Mouse (Mus musculus) Patski (cell line): ENCODE data around the gene Fzr1. TPM values are rescaled to one million over a fixed set of nuclear protein-coding genes. Genes with fewer than 3 reads are reported as not detected.

Experiments
- ATAC-seq: fragments of 100-300 bp; one replicate; pipeline ENCODE4 v1.8.0; 2021
- CTCF ChIA-PET: fragments of 350-600 bp; sonication (Branson Sonifier 250); formaldehyde crosslinking; loops from one replicate; lab custom pipeline; 2022; ENCODE audit warnings: inconsistent platforms; lab: Charles Lee
- POLR2A ChIA-PET: fragments of 350-600 bp; sonication (Branson Sonifier 250); formaldehyde crosslinking; loops from one replicate; lab custom pipeline; 2022; ENCODE audit warnings: antibody characterized with exemption, inconsistent platforms; lab: Charles Lee
- DNase-seq: peaks from one replicate; pipeline ENCODE4 v3.0.0-alpha.2; 2011; ENCODE audit warnings: low read depth, low spot score
- H3K27me3 ChIP-seq: fragments of 371-371 bp; one replicate; pipeline ENCODE4 v1.5.1; 2021
- CTCF ChIP-seq: fragments of 100-300 bp; IDR thresholded peaks from one replicate; pipeline ENCODE4 v1.5.1; 2021
- in situ Hi-C: fragments of 300-500 bp; cut with MboI; formaldehyde crosslinking; loops from 3 replicates; pipeline ENCODE4 v1.11.1; 2018; ENCODE audit warnings: low pct_unique_long_range_greater_than_20kb, mixed read lengths
- polyA plus RNA-seq: library from polyadenylated mRNA; unstranded; gene quantifications from one replicate; pipeline ENCODE4 v1.2.3, GENCODE M21; 2021

The Fzr1 gene
- polyA plus RNA-seq, 1 experiment from 2014 or later, result 62.1 TPM

DNA sequence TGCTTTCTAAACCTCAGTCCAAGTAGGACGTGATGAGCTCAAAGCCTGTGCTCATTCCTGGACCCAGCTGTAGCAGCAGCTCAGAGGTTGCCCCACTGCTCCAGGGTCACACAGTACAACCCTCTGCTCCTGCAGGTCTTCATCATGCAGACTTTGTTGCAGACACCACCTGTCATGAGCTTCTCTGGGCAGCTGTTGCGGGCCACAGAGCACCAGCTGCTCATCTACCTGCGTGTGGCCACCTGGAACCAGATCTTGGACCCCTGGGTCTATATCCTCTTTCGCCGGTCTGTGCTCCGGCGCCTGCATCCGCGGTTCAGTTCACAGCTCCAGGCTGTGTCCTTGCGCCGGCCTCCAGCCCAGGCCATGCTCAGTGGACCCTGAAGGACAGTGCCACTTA is 44.0 kb downstream of the Fzr1 start:
- ChIA-PET POLR2A (no interaction called here), CTCF (no interaction called here)
- TF ChIP-seq CTCF, result no peak
- ATAC-seq (no peak), DNase-seq (no peak)
- no peaks in the 10 kb centered on the region for H3K27me3 ChIP-seq
- in situ Hi-C loops, result no loop called here

GRCm38 (mm10) chr10:81332277-81332676 is 46.0 kb downstream of the Fzr1 start:
- ChIA-PET POLR2A (interaction anchor here (0.7 kb wide), 1 partner anchor 177 kb away, joined by 8 read pairs; no protein-coding TSS in a partner anchor), CTCF (no interaction called here)
- in situ Hi-C loops, result no loop called here
- TF ChIP-seq CTCF, result no peak
- ATAC-seq (no peak), DNase-seq (no peak)
- H3K27me3 ChIP-seq, result no peaks in the 10 kb centered on the region

DNA sequence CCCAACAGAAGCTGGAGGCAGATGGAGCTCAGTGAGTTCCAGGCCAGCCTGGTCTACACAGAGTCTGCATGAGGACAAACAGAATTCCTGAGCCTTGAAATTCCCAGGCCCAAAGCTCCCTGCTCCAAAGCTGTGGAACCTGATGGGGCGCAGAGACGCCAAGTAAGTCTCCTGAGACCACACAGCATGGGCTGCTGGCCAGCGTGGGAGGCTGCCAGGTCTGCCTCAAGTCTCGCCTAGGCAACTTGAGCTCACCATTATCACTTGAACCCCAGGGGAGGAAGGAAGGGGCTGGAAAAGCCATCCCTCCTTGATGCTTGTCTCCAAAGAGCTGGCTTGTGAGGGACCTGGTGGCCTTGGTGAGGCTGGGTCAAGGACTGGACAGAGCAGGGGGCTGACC is 48.3 kb downstream of the Fzr1 start:
- H3K27me3 ChIP-seq, result no peaks in the 10 kb centered on the region
- ChIA-PET POLR2A (interaction anchor here (1.0 to 1.1 kb wide), 2 partner anchors 9 to 10 kb away, joined by 3 read pairs; partner anchors contain the start of gene Cactin), CTCF (interaction anchor here (1.2 kb wide), 1 partner anchor 12 kb away, joined by 4 read pairs; no protein-coding TSS in a partner anchor)
- DNase-seq (no peak), ATAC-seq (no peak)
- in situ Hi-C loops, result no loop called here
- TF ChIP-seq CTCF, result no peak

DNA sequence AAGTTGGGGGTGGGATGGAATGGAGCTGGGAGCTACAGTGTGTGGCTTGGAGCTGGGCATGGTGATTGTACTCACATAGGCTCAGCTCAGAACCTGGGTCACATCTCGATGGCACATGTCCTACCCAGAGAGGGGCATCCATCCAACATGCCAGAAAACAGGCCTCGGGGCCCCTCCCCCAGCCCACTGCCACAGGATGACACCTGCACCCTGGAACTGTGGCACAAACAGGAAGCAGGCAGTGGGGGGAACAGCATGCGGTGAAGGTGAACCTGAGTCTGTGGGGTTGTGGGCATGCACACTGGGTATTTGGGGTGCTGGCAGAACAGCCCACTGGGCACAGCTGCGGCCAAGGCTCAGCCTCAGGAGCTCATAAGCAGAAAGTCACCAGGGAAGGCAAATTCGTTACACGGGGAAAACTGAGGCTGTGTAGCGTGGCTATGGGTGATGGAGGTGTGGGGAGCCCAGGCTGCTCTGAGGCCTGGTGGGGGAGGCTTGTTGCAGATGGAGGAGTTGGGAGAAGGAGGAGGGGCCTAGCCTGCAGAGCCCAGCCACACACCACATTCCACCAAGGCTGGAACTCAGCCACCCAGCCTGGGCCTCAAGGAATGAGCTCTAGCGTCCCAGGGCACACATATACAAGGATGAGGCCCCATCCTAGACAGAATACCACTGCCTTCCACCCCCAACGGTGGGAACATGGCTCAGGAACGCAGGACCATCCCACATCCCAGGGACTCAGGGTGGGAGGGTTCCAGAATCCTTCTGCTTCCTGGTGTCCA is 48.9 kb downstream of the Fzr1 start:
- CTCF ChIA-PET, result interaction anchor here (1.2 kb wide), 1 partner anchor 12 kb away, joined by 4 read pairs; no protein-coding TSS in a partner anchor
- in situ Hi-C loops, result no loop called here
- ATAC-seq, result no peak

DNA sequence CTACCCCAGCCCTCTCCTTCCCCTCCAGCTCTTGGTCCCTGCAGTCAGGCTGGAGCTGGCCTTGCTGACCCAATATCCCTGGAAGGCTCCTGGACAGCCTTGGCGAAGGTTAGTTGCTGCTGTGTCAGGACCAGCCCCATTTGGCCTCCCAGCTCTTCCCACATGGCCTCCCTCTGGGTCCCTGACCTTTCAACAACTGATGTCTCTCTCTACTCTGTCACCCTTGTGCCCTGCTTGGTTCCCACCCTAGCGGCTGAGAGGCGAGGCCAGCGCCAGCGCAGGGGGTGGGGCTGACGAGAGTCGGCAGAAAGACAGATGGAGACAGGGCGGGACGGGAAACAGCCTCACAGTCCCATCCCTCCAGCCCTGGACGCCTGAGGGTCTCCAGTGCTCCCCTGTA is 49.9 kb downstream of the Fzr1 start, which contains the start of gene Tbxa2r:
Tbxa2r (plus strand) TSS at position 346 of the 400 bp plus-strand sequence.
- no peaks in the 10 kb centered on the region for H3K27me3 ChIP-seq
- ATAC-seq (no peak), DNase-seq (no peak)
- TF ChIP-seq CTCF, result no peak
- in situ Hi-C loops, result no loop called here
- ChIA-PET POLR2A (no interaction called here), CTCF (no interaction called here)

More for the DNA sequence above, 48.9 kb downstream of the Fzr1 start:
- H3K27me3 ChIP-seq, result no peaks in the 10 kb centered on the region
- POLR2A ChIA-PET, result interaction anchor here (1.0 to 1.1 kb wide), 2 partner anchors 8 to 10 kb away, joined by 3 read pairs; partner anchors contain the start of gene Cactin
- TF ChIP-seq CTCF, result no peak
- no peak for DNase-seq

DNA sequence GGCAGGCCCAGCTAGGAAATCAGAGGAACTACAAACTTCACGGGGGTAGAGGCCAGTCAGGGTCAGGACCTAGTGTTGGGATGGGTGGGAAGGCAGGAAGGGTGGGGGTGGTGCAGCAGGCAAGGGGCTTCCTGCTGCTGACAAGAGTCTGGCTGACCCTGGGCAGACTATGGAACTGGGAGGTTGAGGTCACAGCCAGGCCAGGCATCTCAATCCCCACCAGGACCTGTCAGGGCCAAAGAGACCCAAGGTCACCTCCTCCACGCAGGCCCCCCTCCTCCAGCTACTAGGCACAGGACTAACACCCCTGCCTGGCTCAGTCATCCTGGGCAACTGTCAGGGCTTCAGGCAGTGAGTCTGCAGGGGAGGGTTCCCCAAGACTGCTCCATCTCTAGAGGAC is 50.4 kb downstream of the Fzr1 start:
- TF ChIP-seq CTCF, result no peak
- no peak for DNase-seq
- in situ Hi-C loops, result no loop called here
- no peak for ATAC-seq
- POLR2A ChIA-PET, result no interaction called here
- H3K27me3 ChIP-seq, result no peaks in the 10 kb centered on the region
- CTCF ChIA-PET, result no interaction called here

DNA sequence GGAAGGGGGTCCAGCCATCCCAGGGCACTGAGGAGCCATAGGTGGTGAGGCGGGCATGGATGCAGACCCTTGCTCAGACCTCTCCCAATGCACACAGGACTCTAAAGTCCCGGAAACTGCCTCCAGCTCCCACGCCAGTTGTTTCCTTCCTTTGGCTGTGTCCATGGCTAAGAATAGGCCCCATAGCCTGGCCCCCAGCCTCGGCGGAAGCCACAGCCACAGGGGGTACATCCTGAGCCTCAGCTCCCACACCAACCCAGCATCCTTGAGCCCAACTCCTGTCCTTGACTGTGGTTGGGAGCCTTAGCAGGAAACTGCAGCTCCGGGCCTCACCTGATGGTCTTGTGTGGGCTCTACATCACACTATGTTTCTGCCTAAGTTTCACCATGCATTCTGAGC is 51.5 kb downstream of the Fzr1 start:
- ChIA-PET POLR2A (no interaction called here), CTCF (interaction anchor here (1.3 kb wide), 1 partner anchor 34 kb away, joined by 3 read pairs; the partner anchor contains the start of gene Pip5k1c)
- no peak for TF ChIP-seq CTCF
- in situ Hi-C loops, result no loop called here
- DNase-seq, result no peak
- no peaks in the 10 kb centered on the region for H3K27me3 ChIP-seq
- no peak for ATAC-seq

DNA sequence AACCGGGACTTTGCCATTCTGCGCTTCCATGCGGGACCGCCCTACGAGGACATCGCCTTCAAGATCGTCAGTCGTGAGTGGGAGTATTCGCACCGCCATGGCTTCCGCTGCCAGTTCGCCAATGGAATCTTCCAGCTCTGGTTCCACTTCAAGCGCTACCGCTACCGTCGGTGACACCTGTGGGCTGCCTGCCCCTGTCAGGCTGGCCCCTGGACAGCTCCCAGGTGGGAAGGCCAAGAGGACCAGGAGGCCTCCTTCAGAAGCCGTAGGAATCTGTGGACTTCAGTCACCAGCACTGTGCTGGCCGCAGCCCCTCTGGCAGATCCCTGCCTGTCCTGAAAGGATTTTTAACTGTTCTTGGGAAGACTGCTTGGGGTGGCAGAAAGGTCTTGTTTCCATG is 52.5 kb downstream of the Fzr1 start:
- ChIA-PET POLR2A (no interaction called here), CTCF (no interaction called here)
- no peak for TF ChIP-seq CTCF
- DNase-seq, result no peak
- ATAC-seq, result no peak
- H3K27me3 ChIP-seq, result no peaks in the 10 kb centered on the region
- in situ Hi-C loops, result no loop called here

DNA sequence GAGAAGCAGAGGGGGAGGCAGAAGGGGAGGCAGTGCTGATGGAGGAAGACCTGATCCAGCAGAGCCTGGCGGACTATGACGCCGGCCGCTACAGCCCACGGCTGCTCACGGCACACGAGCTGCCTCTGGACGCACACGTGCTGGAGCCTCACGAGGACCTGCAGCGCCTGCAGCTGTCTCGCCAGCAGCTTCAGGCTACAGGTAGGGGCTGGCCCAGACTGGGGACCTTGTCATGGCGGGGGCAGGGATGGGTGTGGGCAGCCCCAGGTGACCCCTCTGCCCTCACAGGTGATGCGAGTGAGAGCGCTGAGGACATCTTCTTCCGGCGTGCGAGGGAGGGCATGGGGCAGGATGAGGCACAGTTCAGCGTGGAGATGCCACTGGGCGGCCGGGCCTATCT is 53.1 kb downstream of the Fzr1 start:
- no peaks in the 10 kb centered on the region for H3K27me3 ChIP-seq
- ATAC-seq (no peak), DNase-seq (no peak)
- CTCF ChIA-PET, result no interaction called here
- in situ Hi-C loops, result no loop called here
- TF ChIP-seq CTCF, result no peak
- POLR2A ChIA-PET, result no interaction called here

DNA sequence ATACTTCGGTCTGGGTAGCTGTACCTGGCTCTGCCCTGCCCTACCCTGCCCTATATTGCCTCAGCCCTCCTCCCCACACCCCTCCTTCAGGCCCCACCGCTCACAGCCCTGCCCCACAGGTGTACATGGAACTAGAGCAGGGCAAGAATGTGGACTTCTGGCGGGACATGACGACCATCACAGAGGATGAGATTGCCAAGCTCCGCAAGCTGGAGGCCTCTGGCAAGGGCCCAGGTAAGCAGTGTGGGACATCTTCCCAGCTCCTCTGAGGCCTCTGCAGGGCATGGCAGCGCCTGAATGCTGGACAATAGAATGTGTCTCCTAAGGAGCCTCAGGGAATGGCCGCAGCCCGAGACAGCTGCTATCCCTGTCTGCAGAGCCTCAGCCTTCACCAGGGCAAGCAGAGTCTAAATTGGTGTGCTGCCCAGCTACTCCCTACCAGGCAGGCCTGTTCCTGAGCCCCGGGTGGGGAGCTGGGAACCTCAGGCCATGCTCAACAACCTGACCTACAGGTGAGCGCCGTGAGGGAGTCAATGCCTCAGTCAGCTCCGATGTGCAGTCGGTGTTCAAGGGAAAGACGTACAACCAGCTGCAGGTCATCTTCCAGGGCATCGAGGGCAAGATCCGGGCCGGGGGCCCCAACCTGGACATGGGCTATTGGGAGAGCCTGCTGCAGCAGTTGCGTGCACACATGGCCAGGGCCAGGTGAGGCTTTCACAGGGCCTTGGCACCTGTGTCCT is 54.4 kb downstream of the Fzr1 start:
- no peaks in the 10 kb centered on the region for H3K27me3 ChIP-seq
- ATAC-seq (no peak), DNase-seq (no peak)
- in situ Hi-C loops, result no loop called here
- TF ChIP-seq CTCF, result no peak
- CTCF ChIA-PET, result interaction anchor here (1.0 to 1.2 kb wide), 3 partner anchors 19 to 34 kb away, joined by 3 to 4 read pairs (median 3); partner anchors contain the start of gene Gipc3
- POLR2A ChIA-PET, result no interaction called here
